Mouse (Mus musculus): ENCODE results near the gene Vamp3. TPM values are rescaled to one million over a fixed set of nuclear protein-coding genes. Genes with fewer than 3 reads are reported as not detected.
A peak's percentile ranks its signal among the peaks of the same experiment; 100 is the strongest.

The Vamp3 gene
- polyA plus RNA-seq, 1 experiment from 2014 or later = 104 TPM

DNA sequence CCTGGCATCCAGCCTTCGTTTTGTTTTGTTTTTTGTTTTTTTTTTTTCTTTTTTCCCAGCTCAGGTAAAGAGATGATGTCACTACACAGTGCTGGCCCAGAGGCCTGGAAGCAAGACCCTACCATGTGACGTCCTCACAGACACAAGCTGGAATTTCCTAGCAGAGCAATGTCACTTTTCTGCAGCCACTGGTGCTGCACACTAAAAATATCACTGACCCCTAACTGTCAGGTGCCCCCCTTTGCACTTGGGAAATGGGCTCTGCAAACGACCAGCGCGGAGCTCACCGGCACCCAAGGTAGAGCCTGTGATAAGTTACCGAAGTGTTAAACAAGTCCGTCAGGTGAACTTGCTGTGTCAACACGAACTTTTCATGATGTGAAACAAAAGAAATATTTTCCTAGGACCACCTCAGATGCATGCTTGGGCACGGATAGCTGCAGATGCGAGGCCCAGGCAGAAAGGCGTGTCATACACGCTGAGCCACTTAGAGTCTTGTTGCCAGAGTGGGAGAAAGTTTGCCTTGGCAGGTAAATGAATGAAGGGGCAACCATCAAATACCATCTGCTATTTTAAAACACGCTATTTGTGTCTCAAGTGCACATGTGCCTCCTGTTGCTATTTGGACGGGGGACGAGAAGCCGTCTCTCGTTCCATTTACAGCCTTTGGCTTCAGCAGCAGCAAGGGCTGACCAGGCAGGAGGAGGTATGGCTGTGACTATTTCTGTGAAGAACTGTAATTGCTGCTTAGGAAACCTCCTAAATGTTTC lies 38.8 kb upstream of the Vamp3 start:
- Histone ChIP-seq H3K27me3 (replicated peaks; ENCODE audit: control insufficient read depth, insufficient read depth, low read length) (no peaks in the 10 kb centered on the region), H3K27ac (ENCODE audit: low read depth, low read length) (no peak overlapping the region), H3K4me1 (replicated peaks; ENCODE audit: control insufficient read depth, insufficient read depth, low read length) (no peaks in the 10 kb centered on the region), H3K4me2 (replicated peaks; ENCODE audit: low read depth) (no peak overlapping the region), H3K9me3 (ENCODE audit: control insufficient read depth) (no peaks in the 10 kb centered on the region), H3K36me3 (ENCODE audit: control insufficient read depth, insufficient read depth) (no peaks in the 10 kb centered on the region), H3K4me3 (ENCODE audit: low read depth, low read length) (no peak overlapping the region), H3K9ac (ENCODE audit: low read depth, low read length) (no peak overlapping the region)
- ATAC-seq = no peak
- no peak for TF ChIP-seq CTCF (IDR thresholded peaks at IDR 0.05; ENCODE audit: low read depth)
- 73% methylated on average over 18 of the region's 18 CpGs for WGBS

DNA sequence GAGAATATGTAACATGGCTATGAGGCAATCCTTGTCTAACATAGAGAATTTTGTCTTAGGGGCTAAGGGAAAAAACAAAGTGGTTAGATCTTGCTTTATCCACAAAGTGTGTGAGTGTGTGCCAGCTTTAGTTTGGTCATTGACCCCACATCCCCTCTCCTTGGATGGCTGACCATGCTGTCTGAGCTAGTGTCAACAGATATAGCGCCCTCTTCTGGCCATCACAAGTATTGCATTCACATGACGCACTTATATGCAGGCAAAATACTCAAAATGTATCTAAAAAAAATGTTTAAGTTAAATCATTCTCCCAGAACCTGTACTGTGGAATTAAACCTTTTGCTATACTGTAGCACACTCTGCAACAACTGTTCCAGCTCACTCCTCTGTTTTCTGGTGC lies 37.4 kb upstream of the Vamp3 start:
- Histone ChIP-seq H3K4me3 (ENCODE audit: low read depth, low read length) (no peak overlapping the region), H3K4me1 (replicated peaks; ENCODE audit: control insufficient read depth, insufficient read depth, low read length) (no peaks in the 10 kb centered on the region), H3K4me2 (replicated peaks; ENCODE audit: low read depth) (no peak overlapping the region), H3K27ac (ENCODE audit: low read depth, low read length) (no peak overlapping the region), H3K9me3 (ENCODE audit: control insufficient read depth) (no peaks in the 10 kb centered on the region), H3K36me3 (ENCODE audit: control insufficient read depth, insufficient read depth) (no peaks in the 10 kb centered on the region), H3K27me3 (replicated peaks; ENCODE audit: control insufficient read depth, insufficient read depth, low read length) (no peaks in the 10 kb centered on the region), H3K9ac (ENCODE audit: low read depth, low read length) (no peak overlapping the region)
- WGBS = 42% methylated on average over 2 of the region's 2 CpGs
- no peak for ATAC-seq
- peak; percentile 69 for TF ChIP-seq CTCF (IDR thresholded peaks at IDR 0.05; ENCODE audit: low read depth)

DNA sequence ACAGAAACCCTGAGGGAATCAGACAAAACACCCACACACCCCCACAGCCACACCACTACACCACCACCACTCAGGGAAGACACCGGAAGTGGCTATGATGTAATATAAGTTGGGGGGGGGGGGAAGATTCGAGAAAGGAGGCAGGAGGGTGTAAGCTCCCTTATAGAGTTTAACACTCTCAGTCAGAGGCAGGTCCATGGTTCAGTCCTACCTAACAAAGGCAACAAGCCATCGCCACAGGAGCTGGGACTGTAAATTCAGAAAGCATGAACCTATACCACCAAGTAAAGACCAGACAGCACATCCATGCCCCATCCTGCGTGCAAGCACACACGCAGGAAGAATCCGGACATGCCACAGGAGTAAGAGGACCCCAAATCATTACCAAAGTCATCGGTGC lies 31.5 kb upstream of the Vamp3 start, which contains the start of gene Gm13090:
TSS of gene Gm13090 (plus strand) at position 301 of the 400 bp plus-strand sequence.
- TF ChIP-seq CTCF (IDR thresholded peaks at IDR 0.05; ENCODE audit: low read depth) = no peak
- Histone ChIP-seq H3K4me3 (ENCODE audit: low read depth, low read length) (no peak within 1 kb of the TSS), H3K27ac (ENCODE audit: low read depth, low read length) (no peak within 1 kb of the TSS), H3K4me2 (replicated peaks; ENCODE audit: low read depth) (no peak within 1 kb of the TSS), H3K36me3 (ENCODE audit: control insufficient read depth, insufficient read depth) (no peaks in the 10 kb centered on the region), H3K4me1 (replicated peaks; ENCODE audit: control insufficient read depth, insufficient read depth, low read length) (no peaks in the 10 kb centered on the region), H3K27me3 (replicated peaks; ENCODE audit: control insufficient read depth, insufficient read depth, low read length) (no peaks in the 10 kb centered on the region), H3K9ac (ENCODE audit: low read depth, low read length) (no peak within 1 kb of the TSS), H3K9me3 (ENCODE audit: control insufficient read depth) (no peaks in the 10 kb centered on the region)
- WGBS = 86% methylated on average over 7 of the region's 7 CpGs
- no peak for ATAC-seq

DNA sequence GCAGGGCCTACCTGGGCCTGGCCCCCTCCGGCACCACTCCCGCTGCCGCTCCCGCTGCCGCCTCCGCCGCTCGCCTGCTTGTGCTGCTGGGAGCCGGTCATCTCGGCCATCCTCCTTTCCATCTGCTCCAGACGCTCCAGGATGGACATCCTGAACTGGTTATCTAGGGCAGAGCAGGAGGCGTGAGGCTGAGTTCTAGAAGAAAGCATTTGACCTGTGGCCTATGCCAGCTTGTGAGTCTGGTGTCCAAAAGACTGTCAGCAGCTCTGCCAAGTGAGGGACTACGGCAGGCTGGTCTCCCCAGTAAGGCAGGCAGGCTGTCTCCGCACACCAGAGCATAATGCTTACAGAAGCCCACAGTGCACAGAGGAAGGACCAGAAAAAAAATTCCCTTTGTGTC lies 31.1 kb upstream of the Vamp3 start:
- Histone ChIP-seq H3K4me1 (replicated peaks; ENCODE audit: control insufficient read depth, insufficient read depth, low read length) (no peaks in the 10 kb centered on the region), H3K9me3 (ENCODE audit: control insufficient read depth) (no peaks in the 10 kb centered on the region), H3K27ac (ENCODE audit: low read depth, low read length) (no peak overlapping the region), H3K27me3 (replicated peaks; ENCODE audit: control insufficient read depth, insufficient read depth, low read length) (no peaks in the 10 kb centered on the region), H3K4me2 (replicated peaks; ENCODE audit: low read depth) (no peak overlapping the region), H3K36me3 (ENCODE audit: control insufficient read depth, insufficient read depth) (no peaks in the 10 kb centered on the region), H3K4me3 (ENCODE audit: low read depth, low read length) (no peak overlapping the region), H3K9ac (ENCODE audit: low read depth, low read length) (no peak overlapping the region)
- WGBS = 90% methylated on average over 14 of the region's 14 CpGs
- TF ChIP-seq CTCF (IDR thresholded peaks at IDR 0.05; ENCODE audit: low read depth) = no peak
- ATAC-seq = no peak

DNA sequence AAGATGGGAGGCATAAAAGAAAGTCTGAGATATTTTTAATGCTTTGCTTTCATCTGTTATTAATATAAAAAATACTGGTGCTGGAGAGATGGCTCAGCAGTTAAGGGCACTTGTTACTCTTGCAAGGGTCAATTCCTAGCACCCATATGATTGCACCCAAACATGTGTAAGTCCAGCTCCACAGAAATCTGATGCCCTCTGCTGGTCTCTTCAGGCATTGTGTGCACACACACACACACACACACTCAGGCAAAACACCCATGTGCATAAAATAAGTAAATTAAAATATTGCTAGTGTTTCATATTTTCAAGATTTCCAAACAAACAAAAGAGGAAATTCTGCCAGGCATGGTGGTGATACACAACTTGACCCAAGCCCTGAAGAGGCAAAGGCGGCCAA lies 29.6 kb upstream of the Vamp3 start:
- no peak for ATAC-seq
- no peaks in the 10 kb centered on the region for H3K4me1 ChIP-seq (replicated peaks; ENCODE audit: control insufficient read depth, insufficient read depth, low read length)
- H3K36me3 ChIP-seq (ENCODE audit: control insufficient read depth, insufficient read depth) = no peaks in the 10 kb centered on the region
- no peaks in the 10 kb centered on the region for H3K27me3 ChIP-seq (replicated peaks; ENCODE audit: control insufficient read depth, insufficient read depth, low read length)
- no peak overlapping the region for H3K4me3 ChIP-seq (ENCODE audit: low read depth, low read length)
- TF ChIP-seq CTCF (IDR thresholded peaks at IDR 0.05; ENCODE audit: low read depth) = peak; percentile 30
- H3K9ac ChIP-seq (ENCODE audit: low read depth, low read length) = no peak overlapping the region
- no peaks in the 10 kb centered on the region for H3K9me3 ChIP-seq (ENCODE audit: control insufficient read depth)
- H3K4me2 ChIP-seq (replicated peaks; ENCODE audit: low read depth) = no peak overlapping the region
- 92% methylated on average over 1 of the region's 1 CpGs for WGBS
- no peak overlapping the region for H3K27ac ChIP-seq (ENCODE audit: low read depth, low read length)

DNA sequence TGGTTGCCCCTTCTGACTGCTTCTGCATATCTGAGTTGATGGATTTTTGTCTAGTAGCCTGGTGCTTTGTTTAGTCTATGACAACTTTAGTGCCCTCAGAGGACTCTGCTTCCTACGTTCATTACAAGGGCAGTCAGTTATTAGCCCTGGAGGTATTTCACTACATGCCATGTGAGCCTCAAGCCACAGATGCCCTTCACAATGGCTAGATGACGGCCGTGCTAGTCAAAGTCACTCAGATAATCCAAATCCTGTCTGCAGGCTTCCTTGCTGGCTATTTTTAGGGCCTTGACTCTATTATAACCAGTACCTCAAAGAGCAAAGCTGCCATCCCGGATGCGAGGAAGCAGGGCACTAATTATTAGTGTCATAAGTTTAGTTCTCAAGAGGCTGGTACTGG lies 25.3 kb upstream of the Vamp3 start:
- no peak for ATAC-seq
- H3K9ac ChIP-seq (ENCODE audit: low read depth, low read length) = no peak overlapping the region
- H3K4me3 ChIP-seq (ENCODE audit: low read depth, low read length) = no peak overlapping the region
- no peaks in the 10 kb centered on the region for H3K9me3 ChIP-seq (ENCODE audit: control insufficient read depth)
- no peak overlapping the region for H3K27ac ChIP-seq (ENCODE audit: low read depth, low read length)
- TF ChIP-seq CTCF (IDR thresholded peaks at IDR 0.05; ENCODE audit: low read depth) = no peak
- no peak overlapping the region for H3K4me2 ChIP-seq (replicated peaks; ENCODE audit: low read depth)
- WGBS = 78% methylated on average over 5 of the region's 5 CpGs
- H3K4me1 ChIP-seq (replicated peaks; ENCODE audit: control insufficient read depth, insufficient read depth, low read length) = no peaks in the 10 kb centered on the region
- no peaks in the 10 kb centered on the region for H3K27me3 ChIP-seq (replicated peaks; ENCODE audit: control insufficient read depth, insufficient read depth, low read length)
- no peaks in the 10 kb centered on the region for H3K36me3 ChIP-seq (ENCODE audit: control insufficient read depth, insufficient read depth)

Data from intestine, postnatal 0 days (tissue).